Mouse (Mus musculus) MEL (cell line): ENCODE data around the gene Samd5. TPM values are rescaled to one million over a fixed set of nuclear protein-coding genes. Genes with fewer than 3 reads are reported as not detected.

Experiments
- DNase-seq: peaks from one replicate; pipeline ENCODE4 v3.0.0; 2011; ENCODE audit warnings: low read depth, low spot score
- H3K27ac ChIP-seq: 2 replicates; pipeline ENCODE4 v1.5.1; 2012; ENCODE audit warnings: low read depth, mild to moderate bottlenecking, control low read depth, low read length, moderate library complexity; ENCODE audit not compliant: control insufficient read depth
- H3K27me3 ChIP-seq, 2 experiments: fragments of 150-350 bp in 1 of 2; sonication (generic) in 1 of 2; 2 replicates each; pipeline ENCODE4 v1.6.1; 2012; ENCODE audit warnings: low read length in 2 of 2, mild to moderate bottlenecking in 2 of 2, improper control_type of control experiment in 1 of 2, moderate library complexity in 1 of 2; ENCODE audit not compliant: insufficient read depth in 2 of 2, control insufficient read depth in 1 of 2
- H3K36me3 ChIP-seq, 2 experiments: 2 replicates each; pipeline ENCODE4 v1.6.1; 2012 to 2014; ENCODE audit warnings: low read length in 2 of 2, improper control_type of control experiment in 1 of 2, inconsistent platforms in 1 of 2, mild to moderate bottlenecking in 1 of 2; ENCODE audit not compliant: insufficient read depth in 2 of 2, control insufficient read depth in 1 of 2
- H3K4me1 ChIP-seq, 2 experiments: fragments of 150-350 bp in 1 of 2; sonication (generic) in 1 of 2; 2 replicates each; pipeline ENCODE4 v1.6.1; 2012; ENCODE audit warnings: low read length in 2 of 2, improper control_type of control experiment in 1 of 2, mild to moderate bottlenecking in 1 of 2; ENCODE audit not compliant: insufficient read depth in 2 of 2, control insufficient read depth in 1 of 2
- H3K4me3 ChIP-seq, 2 experiments: fragments of 150-350 bp in 1 of 2; sonication (generic) in 1 of 2; 2 replicates each; pipeline ENCODE4 v1.5.1; 2012; ENCODE audit warnings: low read depth in 2 of 2, low read length in 2 of 2, mild to moderate bottlenecking in 2 of 2, moderate library complexity in 2 of 2, control low read depth in 1 of 2, improper control_type of control experiment in 1 of 2; ENCODE audit not compliant: control insufficient read depth in 1 of 2, insufficient read depth in 1 of 2
- H3K79me2 ChIP-seq: 2 replicates; pipeline ENCODE4 v1.6.1; 2012; ENCODE audit warnings: mild to moderate bottlenecking, low read length, moderate library complexity; ENCODE audit not compliant: control insufficient read depth, poor library complexity, insufficient read depth
- H3K9ac ChIP-seq: 2 replicates; pipeline ENCODE4 v1.6.1; 2012; ENCODE audit warnings: low read depth, mild to moderate bottlenecking, control low read depth, low read length, moderate library complexity; ENCODE audit not compliant: control insufficient read depth, poor library complexity, severe bottlenecking
- H3K9me3 ChIP-seq: fragments of 150-350 bp; sonication (generic); replicated peaks from 2 replicates; pipeline ENCODE4 v1.6.1; 2012; ENCODE audit warnings: mild to moderate bottlenecking, low read length, improper control_type of control experiment, moderate library complexity; ENCODE audit not compliant: insufficient read depth
- CHD1 ChIP-seq: IDR thresholded peaks from 2 replicates; pipeline ENCODE4 v1.6.1; 2012; ENCODE audit warnings: low read depth, mild to moderate bottlenecking, inconsistent platforms, low read length, improper control_type of control experiment
- CHD2 ChIP-seq: IDR thresholded peaks from 2 replicates; pipeline ENCODE4 v1.6.1; 2011; ENCODE audit warnings: low read length, improper control_type of control experiment
- CTCF ChIP-seq, 3 experiments: IDR thresholded peaks in 2 of 3; conservative IDR thresholded peaks in 1 of 3; 2 replicates each; pipeline ENCODE4 v1.5.1; 2011 to 2012; ENCODE audit warnings: low read length in 3 of 3, low read depth in 2 of 3, mild to moderate bottlenecking in 2 of 3, improper control_type of control experiment in 1 of 3, inconsistent platforms in 1 of 3, mixed read lengths in 1 of 3, moderate library complexity in 1 of 3; ENCODE audit not compliant: control insufficient read depth in 1 of 3, insufficient read depth in 1 of 3, poor library complexity in 1 of 3, severe bottlenecking in 1 of 3
- ELF1 ChIP-seq: IDR thresholded peaks from 2 replicates; pipeline ENCODE4 v1.6.1; 2014; ENCODE audit warnings: low read depth, mild to moderate bottlenecking, inconsistent platforms, low read length, improper control_type of control experiment, moderate library complexity
- GABPA ChIP-seq: IDR thresholded peaks from 2 replicates; pipeline ENCODE4 v1.6.1; 2012; ENCODE audit warnings: low read depth, mild to moderate bottlenecking, inconsistent platforms, low read length, improper control_type of control experiment, moderate library complexity
- GATA1 ChIP-seq: IDR thresholded peaks from 2 replicates; pipeline ENCODE4 v1.6.1; 2011; ENCODE audit warnings: low read depth, low read length, improper control_type of control experiment
- HCFC1 ChIP-seq: IDR thresholded peaks from 2 replicates; pipeline ENCODE4 v1.6.1; 2012; ENCODE audit warnings: low read depth, mild to moderate bottlenecking, inconsistent platforms, low read length, improper control_type of control experiment, moderate library complexity
- JUND ChIP-seq: IDR thresholded peaks from 2 replicates; pipeline ENCODE4 v1.6.1; 2011; ENCODE audit warnings: low read depth, mild to moderate bottlenecking, improper control_type of control experiment, low read length
- MAX ChIP-seq: IDR thresholded peaks from 2 replicates; pipeline ENCODE4 v1.6.1; 2011; ENCODE audit warnings: low read length, improper control_type of control experiment
- MEF2A ChIP-seq: IDR thresholded peaks from 2 replicates; pipeline ENCODE4 v1.6.1; 2014; ENCODE audit warnings: low read depth, mild to moderate bottlenecking, inconsistent platforms, low read length, improper control_type of control experiment; ENCODE audit not compliant: poor library complexity, insufficient replicate concordance, severe bottlenecking; ENCODE audit errors: extremely low read depth
- MYB ChIP-seq: IDR thresholded peaks from 2 replicates; pipeline ENCODE4 v1.6.1; 2011; ENCODE audit warnings: mild to moderate bottlenecking, low read depth, low read length, improper control_type of control experiment
- MYC ChIP-seq: IDR thresholded peaks from 2 replicates; pipeline ENCODE4 v1.6.1; 2011; ENCODE audit warnings: low read depth, mild to moderate bottlenecking, low read length, improper control_type of control experiment, moderate library complexity
- NRF1 ChIP-seq: IDR thresholded peaks from 2 replicates; pipeline ENCODE4 v1.6.1; 2014; ENCODE audit warnings: low read depth, mild to moderate bottlenecking, inconsistent platforms, low read length, improper control_type of control experiment, moderate library complexity; ENCODE audit not compliant: poor library complexity, insufficient read depth, severe bottlenecking
- POLR2AphosphoS2 ChIP-seq: IDR thresholded peaks from 2 replicates; pipeline ENCODE4 v1.6.1; 2011; ENCODE audit warnings: low read length, improper control_type of control experiment
- RCOR1 ChIP-seq: IDR thresholded peaks from 2 replicates; pipeline ENCODE4 v1.6.1; 2012; ENCODE audit warnings: low read depth, mild to moderate bottlenecking, inconsistent platforms, low read length, improper control_type of control experiment
- SIN3A ChIP-seq: IDR thresholded peaks from 2 replicates; pipeline ENCODE4 v1.6.1; 2012; ENCODE audit warnings: low read length, improper control_type of control experiment, inconsistent platforms
- SMC3 ChIP-seq: IDR thresholded peaks from 2 replicates; pipeline ENCODE4 v1.6.1; 2011; ENCODE audit warnings: low read depth, low read length, improper control_type of control experiment
- TAL1 ChIP-seq: IDR thresholded peaks from 2 replicates; pipeline ENCODE4 v1.6.1; 2012; ENCODE audit warnings: mild to moderate bottlenecking, inconsistent platforms, low read length, moderate library complexity, mixed read lengths
- TBP ChIP-seq: IDR thresholded peaks from 2 replicates; pipeline ENCODE4 v1.8.0; 2011; ENCODE audit warnings: low read depth, low read length, improper control_type of control experiment
- USF1 ChIP-seq: IDR thresholded peaks from 2 replicates; pipeline ENCODE4 v1.6.1; 2014; ENCODE audit warnings: low read depth, mild to moderate bottlenecking, inconsistent platforms, low read length, improper control_type of control experiment, moderate library complexity
- USF2 ChIP-seq, 2 experiments: IDR thresholded peaks; 2 replicates each; pipeline ENCODE4 v1.6.1; 2011 to 2012; ENCODE audit warnings: improper control_type of control experiment in 2 of 2, low read length in 2 of 2, borderline replicate concordance in 1 of 2, inconsistent platforms in 1 of 2, low read depth in 1 of 2, mild to moderate bottlenecking in 1 of 2; ENCODE audit not compliant: insufficient read depth in 1 of 2
- ZKSCAN1 ChIP-seq: IDR thresholded peaks from 2 replicates; pipeline ENCODE4 v1.6.1; 2012; ENCODE audit warnings: low read depth, mild to moderate bottlenecking, inconsistent platforms, low read length, improper control_type of control experiment, moderate library complexity
- ZMIZ1 ChIP-seq: IDR thresholded peaks from 2 replicates; pipeline ENCODE4 v1.6.1; 2012; ENCODE audit warnings: low read depth, mild to moderate bottlenecking, inconsistent platforms, low read length, improper control_type of control experiment, moderate library complexity
- polyA plus RNA-seq, 2 experiments: library from polyadenylated mRNA; stranded (reverse) in 1 of 2; unstranded in 1 of 2; fragments of >175 nt in 1 of 2; fragments of >200 nt in 1 of 2; gene quantifications; 2 replicates each; pipeline versions ENCODE4 v1.2.1 to v1.2.4; 2012; ENCODE audit warnings: low replicate concordance in 2 of 2, low read depth in 1 of 2; ENCODE audit not compliant: insufficient read length in 2 of 2, insufficient read depth in 1 of 2, missing spikeins in 1 of 2
- total RNA-seq: library from RNA; depleted of rRNA; stranded (reverse); fragments of 300-350 nt; gene quantifications from 2 replicates; pipeline ENCODE4 v1.2.3, GENCODE M21; 2012

The Samd5 gene
- total and polyA plus RNA-seq, 3 experiments, result 0.01 TPM; not detected in 2

DNA sequence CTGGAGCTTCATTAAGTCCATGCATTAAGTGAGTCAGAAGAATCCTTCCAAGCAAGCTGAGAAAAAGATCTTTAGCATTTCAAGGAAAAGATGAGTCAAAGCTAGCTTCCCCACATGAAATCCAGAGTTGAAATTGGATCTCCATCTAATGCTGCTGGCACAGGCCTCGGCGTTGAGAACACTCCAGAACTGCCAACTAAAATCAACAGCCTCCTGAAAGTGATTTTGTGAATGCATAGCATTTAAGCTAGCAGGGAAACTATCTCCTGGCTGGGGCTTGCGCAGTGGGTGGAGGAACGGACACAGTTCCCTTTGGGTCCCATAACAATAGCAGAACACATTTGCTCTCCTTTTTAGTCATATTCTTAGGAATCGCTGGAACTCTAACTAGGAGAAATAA, 88.7 kb downstream of the Samd5 start:
- no peak overlapping the region for H3K4me3 ChIP-seq
- no peaks in the 10 kb centered on the region for H3K27me3 ChIP-seq
- no peaks in the 10 kb centered on the region for H3K9me3 ChIP-seq
- no peaks in the 10 kb centered on the region for H3K36me3 ChIP-seq
- H3K27ac ChIP-seq, result no peak overlapping the region
- no peak overlapping the region for H3K9ac ChIP-seq
- no peaks in the 10 kb centered on the region for H3K79me2 ChIP-seq
- H3K4me1 ChIP-seq, result no peaks in the 10 kb centered on the region
- TF ChIP-seq ELF1 (no peak), GABPA (no peak), MYC (no peak), TAL1 (no peak), MAX (no peak), SIN3A (no peak), CHD2 (no peak), ZMIZ1 (no peak), HCFC1 (no peak), RCOR1 (no peak), MEF2A (no peak), USF1 (no peak), SMC3 (no peak), CTCF (IDR thresholded peaks at IDR 0.05 in 2 of 3, conservative IDR thresholded peaks at IDR 0.05 in 1 of 3; ENCODE audit: control insufficient read depth in 1 of 3, insufficient read depth in 1 of 3, low read depth in 2 of 3, low read length in 3 of 3, poor library complexity in 1 of 3, severe bottlenecking in 1 of 3) (no peak), JUND (no peak), USF2 (IDR thresholded peaks at IDR 0.05; ENCODE audit: borderline replicate concordance in 1 of 2, insufficient read depth in 1 of 2, low read depth in 1 of 2, low read length in 2 of 2) (no peak), NRF1 (no peak), ZKSCAN1 (no peak)
- TF ChIP-seq, all 39 proteins: peak for 0
- no peak for DNase-seq

DNA sequence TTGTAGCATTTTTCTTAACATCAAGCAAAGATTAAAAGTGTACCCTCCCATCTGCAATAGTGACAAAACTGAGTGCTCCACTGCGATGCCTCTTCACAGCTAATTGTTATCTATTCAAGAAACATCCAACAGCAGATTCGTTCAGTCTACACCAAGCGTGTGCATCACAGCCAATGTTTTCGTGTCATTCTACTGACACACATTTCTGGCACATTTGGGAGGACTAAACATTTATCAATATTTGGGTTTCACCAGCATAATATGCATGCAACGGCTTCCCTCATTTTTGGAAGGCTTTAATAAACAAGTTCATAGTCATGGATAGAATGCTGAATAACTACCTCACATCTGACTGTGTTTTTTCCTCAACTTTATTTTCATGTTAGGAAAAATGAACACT, 95.6 kb downstream of the Samd5 start:
- H3K9me3 ChIP-seq, result no peaks in the 10 kb centered on the region
- H3K4me3 ChIP-seq, result peak overlapping the region; percentile 29 to 48; a peak in 3 of 4 replicates
- no peaks in the 10 kb centered on the region for H3K79me2 ChIP-seq
- H3K27me3 ChIP-seq, result no peaks in the 10 kb centered on the region
- no peak for DNase-seq
- TF ChIP-seq GATA1, result 0 out of 2 replicates have a peak, but pooled peaks have one; percentile 6
- TF ChIP-seq TBP, result no peak
- no peak for TF ChIP-seq POLR2AphosphoS2
- TF ChIP-seq CTCF (IDR thresholded peaks at IDR 0.05 in 2 of 3, conservative IDR thresholded peaks at IDR 0.05 in 1 of 3; ENCODE audit: control insufficient read depth in 1 of 3, insufficient read depth in 1 of 3, low read depth in 2 of 3, low read length in 3 of 3, poor library complexity in 1 of 3, severe bottlenecking in 1 of 3), result no peak
- no peak for TF ChIP-seq ZKSCAN1
- TF ChIP-seq JUND, result no peak
- TF ChIP-seq MYB, result no peak
- TF ChIP-seq CHD1, result no peak
- H3K36me3 ChIP-seq, result no peaks in the 10 kb centered on the region; a peak in 1 of 4 replicates
- peaks cover 0 to 6% of the 10 kb centered on the region in 2 experiments; a peak in 2 of 4 replicates for H3K4me1 ChIP-seq
- peak overlapping the region; percentile 93 for H3K27ac ChIP-seq
- H3K9ac ChIP-seq, result peak overlapping the region; percentile 58
